Mouse (Mus musculus) ES-E14 (cell line): ENCODE measurements around the gene Npas3. TPM values are rescaled to one million over a fixed set of nuclear protein-coding genes. Genes with fewer than 3 reads are reported as not detected.

Experiments
- DNase-seq: peaks from one replicate; pipeline ENCODE4 v3.0.0-alpha.2; 2013; ENCODE audit warnings: low read depth, low spot score
- H3K27ac ChIP-seq: 2 replicates; pipeline ENCODE4 v1.5.1; 2012; ENCODE audit warnings: low read depth, mild to moderate bottlenecking, low read length, moderate library complexity, mixed read lengths; ENCODE audit not compliant: poor library complexity, insufficient read depth, severe bottlenecking
- H3K36me3 ChIP-seq: 2 replicates; pipeline ENCODE4 v1.6.1; 2012; ENCODE audit warnings: mild to moderate bottlenecking, low read length, moderate library complexity, mixed read lengths; ENCODE audit not compliant: control insufficient read depth, poor library complexity, insufficient read depth, severe bottlenecking
- H3K4me1 ChIP-seq, 2 experiments: fragments of 150-350 bp in 1 of 2; sonication (generic) in 1 of 2; 2 replicates each; pipeline ENCODE4 v1.6.1; 2012; ENCODE audit warnings: low read length in 2 of 2, mild to moderate bottlenecking in 1 of 2, mixed read lengths in 1 of 2; ENCODE audit not compliant: control insufficient read depth in 2 of 2, insufficient read depth in 2 of 2, poor library complexity in 1 of 2
- H3K4me3 ChIP-seq, 2 experiments: fragments of 150-350 bp in 1 of 2; sonication (generic) in 1 of 2; 2 replicates each; pipeline ENCODE4 v1.5.1; 2012; ENCODE audit warnings: low read length in 2 of 2, low read depth in 1 of 2, mild to moderate bottlenecking in 1 of 2, mixed read lengths in 1 of 2; ENCODE audit not compliant: insufficient read depth in 1 of 2, poor library complexity in 1 of 2, severe bottlenecking in 1 of 2
- H3K9ac ChIP-seq: 2 replicates; pipeline ENCODE4 v1.6.1; 2012; ENCODE audit warnings: low read depth, mild to moderate bottlenecking, low read length, mixed read lengths; ENCODE audit not compliant: poor library complexity, insufficient read depth, severe bottlenecking
- H3K9me3 ChIP-seq: fragments of 150-350 bp; sonication (generic); 2 replicates; pipeline ENCODE4 v1.6.1; 2012; ENCODE audit warnings: low read depth, mild to moderate bottlenecking, low read length; ENCODE audit not compliant: control insufficient read depth, insufficient read depth
- CHD2 ChIP-seq: IDR thresholded peaks from 2 replicates; pipeline ENCODE4 v1.6.1; 2014; ENCODE audit warnings: mild to moderate bottlenecking, low read depth, low read length, inconsistent platforms
- HCFC1 ChIP-seq: IDR thresholded peaks from 2 replicates; pipeline ENCODE4 v1.6.1; 2012; ENCODE audit warnings: low read length, inconsistent platforms, borderline replicate concordance; ENCODE audit not compliant: insufficient read depth
- MAFK ChIP-seq: IDR thresholded peaks from 2 replicates; pipeline ENCODE4 v1.6.1; 2014; ENCODE audit warnings: mild to moderate bottlenecking, low read depth, low read length, inconsistent platforms; ENCODE audit not compliant: insufficient read depth
- ZC3H11A ChIP-seq: IDR thresholded peaks from 2 replicates; pipeline ENCODE4 v1.6.1; 2012; ENCODE audit warnings: low read depth, mild to moderate bottlenecking, inconsistent platforms, low read length, borderline replicate concordance
- ZNF384 ChIP-seq: IDR thresholded peaks from 2 replicates; pipeline ENCODE4 v1.6.1; 2012; ENCODE audit warnings: low read depth, low read length, inconsistent platforms
- in situ Hi-C, 2 experiments: fragments of 600-800 bp; cut with MboI; formaldehyde crosslinking; loops; one replicate each; pipeline ENCODE4 v1.15.1; 2025; ENCODE audit warnings: low sequenced_read_pairs in 2 of 2, inconsistent platforms in 1 of 2; ENCODE audit not compliant: unreplicated experiment in 2 of 2
- total RNA-seq: library from RNA; depleted of rRNA; stranded (reverse); fragments of 300-350 nt; gene quantifications from 2 replicates; pipeline ENCODE4 v1.2.3, GENCODE M21; 2012

The Npas3 gene
- total RNA-seq, 1 experiment: 1.2 TPM

DNA sequence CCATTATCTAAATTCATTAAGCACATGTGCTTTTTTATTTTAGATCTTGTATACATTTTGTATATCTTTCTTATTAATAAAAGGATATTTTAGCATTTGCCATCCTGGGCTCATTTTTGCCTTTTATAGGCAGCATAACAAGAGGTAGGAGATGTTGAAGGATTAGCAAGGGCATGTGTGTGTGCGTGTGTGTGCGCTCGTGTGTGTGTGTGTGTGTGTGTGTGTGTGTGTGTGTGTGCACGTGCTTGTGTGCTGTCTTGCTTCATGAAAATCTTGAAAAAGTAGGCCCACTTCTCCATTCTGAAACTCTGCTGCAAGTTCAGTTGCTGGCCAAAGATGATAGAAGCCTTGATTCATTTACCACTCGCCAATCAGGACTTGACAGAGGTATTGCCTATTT lies 338.8 kb downstream of the Npas3 start:
- Histone ChIP-seq H3K9ac (no peak overlapping the region), H3K27ac (no peak overlapping the region), H3K4me3 (no peak overlapping the region), H3K9me3 (no peaks in the 10 kb centered on the region), H3K36me3 (no peaks in the 10 kb centered on the region), H3K4me1 (no peaks in the 10 kb centered on the region)
- no peak for DNase-seq
- TF ChIP-seq HCFC1: no peak
- no peak for TF ChIP-seq ZC3H11A
- no peak for TF ChIP-seq ZNF384
- TF ChIP-seq CHD2: no peak
- TF ChIP-seq MAFK: no peak
- in situ Hi-C loops: no loop called here

DNA sequence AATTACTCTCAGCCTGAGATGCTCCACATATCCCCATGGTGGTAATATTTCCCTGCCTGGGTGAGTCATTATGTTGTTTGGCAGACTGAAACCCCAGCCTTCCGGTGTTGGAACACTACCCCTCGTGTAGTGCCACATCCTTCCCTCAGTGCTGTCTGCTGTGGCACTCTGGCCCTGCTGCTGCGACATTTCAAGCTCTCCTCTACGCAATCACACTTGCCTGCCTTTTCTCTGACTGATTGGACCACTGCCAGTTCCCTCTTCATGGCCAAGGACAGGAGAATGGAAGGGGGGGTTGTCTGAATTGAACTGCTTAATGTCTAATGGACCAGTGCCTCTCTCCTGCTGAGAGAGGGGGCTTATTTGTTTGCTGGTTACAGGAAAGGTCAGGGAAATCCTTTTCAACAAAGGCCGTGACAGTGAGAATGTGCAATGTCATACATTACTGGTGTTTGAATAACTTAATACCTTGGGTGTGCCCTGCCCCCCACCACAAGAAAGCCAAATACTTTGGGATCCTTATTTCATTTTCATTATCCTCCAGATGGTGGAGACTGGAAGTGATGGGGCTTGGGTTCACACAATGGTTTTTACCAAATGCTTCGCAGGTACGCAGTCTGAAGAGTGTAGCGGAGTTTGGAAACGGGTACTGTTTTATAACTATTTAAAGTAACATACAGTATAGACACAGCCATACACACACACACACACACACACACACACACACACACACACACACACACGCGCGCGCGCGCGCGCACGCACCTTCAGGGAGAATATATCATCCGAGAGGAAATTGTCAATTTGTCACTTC lies 339.4 kb downstream of the Npas3 start:
- in situ Hi-C loops: no loop called here

DNA sequence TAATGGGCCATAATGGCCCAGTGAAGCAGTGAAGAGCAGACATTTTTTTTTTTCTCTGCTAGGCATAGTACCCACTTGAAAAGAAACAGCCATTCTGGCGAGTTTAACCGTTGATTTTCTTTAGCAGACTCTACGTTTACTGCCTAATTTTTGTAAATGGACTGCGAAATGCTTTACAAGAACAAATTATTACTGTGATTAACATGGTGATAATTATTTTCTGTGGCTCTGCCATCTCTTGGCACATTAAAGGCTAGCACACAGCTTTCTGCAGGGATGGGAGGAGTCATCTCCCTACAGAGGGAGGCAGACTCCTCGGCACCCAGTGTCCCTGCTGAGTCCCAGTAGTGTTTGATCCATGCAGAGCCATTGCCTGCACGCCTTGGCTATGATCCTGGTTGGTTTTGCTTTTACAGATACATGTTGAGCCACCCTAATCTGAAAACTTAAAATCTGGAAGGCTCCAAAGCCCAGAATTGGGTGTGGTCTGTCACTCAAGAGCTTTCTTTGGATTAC lies 341.0 kb downstream of the Npas3 start:
- Histone ChIP-seq H3K9me3 (no peaks in the 10 kb centered on the region), H3K4me1 (no peaks in the 10 kb centered on the region), H3K4me3 (no peak overlapping the region), H3K9ac (no peak overlapping the region), H3K27ac (no peak overlapping the region), H3K36me3 (no peaks in the 10 kb centered on the region)
- in situ Hi-C loops: no loop called here
- TF ChIP-seq HCFC1 (no peak), CHD2 (no peak), ZC3H11A (no peak), ZNF384 (no peak), MAFK (no peak)
- DNase-seq: no peak

More for the DNA sequence above, 339.4 kb downstream of the Npas3 start:
- no peak overlapping the region for H3K27ac ChIP-seq
- no peak for DNase-seq
- no peaks in the 10 kb centered on the region for H3K36me3 ChIP-seq
- no peak overlapping the region for H3K9ac ChIP-seq
- H3K4me1 ChIP-seq: no peaks in the 10 kb centered on the region
- H3K4me3 ChIP-seq: no peak overlapping the region
- no peaks in the 10 kb centered on the region for H3K9me3 ChIP-seq
- TF ChIP-seq MAFK (no peak), CHD2 (no peak), ZC3H11A (no peak), ZNF384 (no peak), HCFC1 (no peak)

DNA sequence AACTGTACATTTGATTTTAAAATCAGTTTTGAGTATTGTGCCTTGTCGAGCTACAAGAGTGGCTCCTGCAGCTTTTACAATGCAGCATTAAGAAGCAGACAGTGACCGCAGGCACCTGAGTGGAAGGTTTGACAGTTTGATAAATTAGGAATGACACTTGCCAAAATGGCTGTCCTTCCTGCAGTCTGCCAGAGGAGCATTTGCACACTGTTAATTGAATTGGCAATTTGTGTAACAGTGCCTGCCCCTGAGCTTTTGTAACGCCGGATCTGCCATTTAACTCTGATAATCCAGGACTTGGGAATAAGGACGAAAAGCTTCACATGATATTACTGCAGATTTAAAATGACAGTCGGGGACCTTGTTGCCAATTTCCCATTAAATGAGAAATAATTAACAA lies 357.2 kb downstream of the Npas3 start:
- Histone ChIP-seq H3K4me3 (no peak overlapping the region), H3K36me3 (no peaks in the 10 kb centered on the region), H3K9me3 (no peaks in the 10 kb centered on the region), H3K27ac (no peak overlapping the region), H3K4me1 (no peaks in the 10 kb centered on the region), H3K9ac (no peak overlapping the region)
- no peak for DNase-seq
- in situ Hi-C loops: no loop called here
- no peak for TF ChIP-seq HCFC1
- TF ChIP-seq ZC3H11A: no peak
- TF ChIP-seq CHD2: no peak
- TF ChIP-seq MAFK: no peak
